12 mouse cellular contexts compared by ENCODE assay signal in the genomic region with DNA sequence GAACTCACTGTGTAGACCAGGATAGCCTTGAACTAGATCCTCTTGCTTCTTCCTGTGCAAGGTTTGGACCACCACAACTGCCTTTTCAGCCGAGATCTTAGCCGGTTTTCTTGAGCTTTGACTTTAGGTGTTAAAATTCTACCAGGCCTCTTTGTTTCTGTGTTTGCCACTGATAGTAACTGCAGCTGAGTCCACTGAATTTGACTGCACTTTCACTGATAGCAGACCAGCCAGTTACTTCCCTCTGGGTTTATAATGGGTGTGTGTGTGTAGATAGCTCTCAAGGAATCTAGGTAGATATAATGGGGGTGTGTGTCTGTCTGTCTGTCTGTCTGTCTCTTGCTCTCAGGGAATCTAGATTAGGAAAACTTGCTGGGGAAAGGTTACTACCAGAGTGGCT. TPM values are rescaled to one million over a fixed set of nuclear protein-coding genes. Genes with fewer than 3 reads are reported as not detected.
A peak's percentile ranks its signal among the peaks of the same experiment; 100 is the strongest.
DNase-seq lines count a peak whose midpoint lies in the region; ATAC-seq and TF ChIP-seq lines count a peak whose summit lies in the region.
"Had no signal": no experiment of that assay in that cellular context is flagged by ENCODE, and none has a peak within 500 bp of the region (broad histone marks: within the 10 kb centered on the region; RNA-seq: fewer than 3 reads in every experiment).

No protein-coding gene starts in this region.

- 0 out of 2 replicates have a peak overlapping the region, but pooled peaks have one; percentile 24 for H3K27ac ChIP-seq in heart, embryonic 16.5 days (ENCODE audit: low read length)
- no peak overlapping the region for H3K27ac ChIP-seq in ES-E14 (ENCODE audit: insufficient read depth, low read depth, low read length, poor library complexity, severe bottlenecking)
- peak overlapping the region; percentile 41 for H3K27ac ChIP-seq in embryonic facial prominence, embryonic 10.5 days (replicated peaks)
- peak overlapping the region; percentile 98 for H3K27ac ChIP-seq in liver, embryonic 13.5 days
- H3K27ac ChIP-seq: midbrain, embryonic 12.5 days had no signal

- in situ Hi-C loops in ES-E14 (cut with MboI; ENCODE audit: low sequenced_read_pairs in 2 of 2, unreplicated experiment in 2 of 2), result no loop called here

- no peak for ATAC-seq in heart, embryonic 16.5 days (replicated peaks; ENCODE audit: extremely low read depth, insufficient read depth, low FRiP score)
- peak; percentile 72 for ATAC-seq in liver, embryonic 13.5 days (ENCODE audit: low read depth)
- ATAC-seq: CD4-positive, CD25-positive, alpha-beta regulatory T cell, adult 4 months had no signal

- H3K4me2 ChIP-seq in heart, embryonic 16.5 days (ENCODE audit: low read depth, low read length), result no peak overlapping the region
- H3K4me2 ChIP-seq in liver, embryonic 13.5 days, result peak overlapping the region; percentile 69
- H3K4me2 ChIP-seq: limb, embryonic 12.5 days; midbrain, embryonic 12.5 days had no signal

- H3K4me1 ChIP-seq in heart, embryonic 16.5 days (ENCODE audit: control insufficient read depth, insufficient read depth, low read length), result peaks cover 43% of the 10 kb centered on the region
- peaks cover 6 to 42% of the 10 kb centered on the region in 2 experiments; a peak in 3 of 4 replicates for H3K4me1 ChIP-seq in ES-E14 (ENCODE audit: control insufficient read depth in 2 of 2, insufficient read depth in 2 of 2, low read length in 2 of 2, poor library complexity in 1 of 2)
- peaks cover 69% of the 10 kb centered on the region for H3K4me1 ChIP-seq in embryonic facial prominence, embryonic 10.5 days
- peaks cover 78% of the 10 kb centered on the region for H3K4me1 ChIP-seq in liver, embryonic 13.5 days (replicated peaks)

- H3K9me3 ChIP-seq in heart, embryonic 16.5 days (replicated peaks; ENCODE audit: control insufficient read depth, low read length), result no peaks in the 10 kb centered on the region
- no peaks in the 10 kb centered on the region for H3K9me3 ChIP-seq in ES-E14 (ENCODE audit: control insufficient read depth, insufficient read depth, low read depth, low read length)
- H3K9me3 ChIP-seq in embryonic facial prominence, embryonic 10.5 days, result no peaks in the 10 kb centered on the region
- H3K9me3 ChIP-seq in liver, embryonic 13.5 days (replicated peaks), result no peaks in the 10 kb centered on the region
- H3K9me3 ChIP-seq: limb, embryonic 12.5 days; midbrain, embryonic 12.5 days had no signal

- H3K36me3 ChIP-seq in heart, embryonic 16.5 days (ENCODE audit: control insufficient read depth, insufficient read depth), result peaks cover 13% of the 10 kb centered on the region
- peaks cover 12% of the 10 kb centered on the region; the same call in 1 of the 2 replicates for H3K36me3 ChIP-seq in ES-E14 (ENCODE audit: control insufficient read depth, insufficient read depth, low read length, poor library complexity, severe bottlenecking)
- H3K36me3 ChIP-seq in embryonic facial prominence, embryonic 10.5 days (replicated peaks), result peaks cover 56% of the 10 kb centered on the region
- H3K36me3 ChIP-seq in liver, embryonic 13.5 days, result peaks cover 31% of the 10 kb centered on the region

- no peaks in the 10 kb centered on the region for H3K27me3 ChIP-seq in heart, embryonic 16.5 days (ENCODE audit: control insufficient read depth, insufficient read depth, low read length)
- no peaks in the 10 kb centered on the region for H3K27me3 ChIP-seq in embryonic facial prominence, embryonic 10.5 days (replicated peaks; ENCODE audit: low read depth, poor library complexity, severe bottlenecking)
- no peaks in the 10 kb centered on the region for H3K27me3 ChIP-seq in liver, embryonic 13.5 days
- H3K27me3 ChIP-seq: limb, embryonic 12.5 days; midbrain, embryonic 12.5 days had no signal

- H3K9ac ChIP-seq in heart, embryonic 16.5 days (ENCODE audit: low read length), result no peak overlapping the region
- H3K9ac ChIP-seq in ES-E14 (ENCODE audit: insufficient read depth, low read depth, low read length, poor library complexity, severe bottlenecking), result peak overlapping the region; percentile 49; the same call in 1 of the 2 replicates
- peak overlapping the region; percentile 69 for H3K9ac ChIP-seq in liver, embryonic 13.5 days
- H3K9ac ChIP-seq: limb, embryonic 12.5 days; midbrain, embryonic 12.5 days had no signal

- no peak overlapping the region for H3K4me3 ChIP-seq in heart, embryonic 16.5 days (ENCODE audit: low read length)
- no peak overlapping the region for H3K4me3 ChIP-seq in ES-E14 (ENCODE audit: insufficient read depth in 1 of 2, low read depth in 1 of 2, low read length in 2 of 2, poor library complexity in 1 of 2, severe bottlenecking in 1 of 2)
- H3K4me3 ChIP-seq in embryonic facial prominence, embryonic 10.5 days, result no peak overlapping the region
- peak overlapping the region; percentile 39; the same call in 1 of the 2 replicates for H3K4me3 ChIP-seq in liver, embryonic 13.5 days (replicated peaks)
- H3K4me3 ChIP-seq: limb, embryonic 12.5 days; midbrain, embryonic 12.5 days had no signal

- 53% methylated on average over 2 of the region's 2 CpGs for WGBS in heart, embryonic 16.5 days
- 77% methylated on average over 2 of the region's 2 CpGs for WGBS in embryonic facial prominence, embryonic 10.5 days
- 13% methylated on average over 2 of the region's 2 CpGs for WGBS in liver, embryonic 13.5 days (ENCODE audit: insufficient replicate concordance)

- intact Hi-C loops in heart, postnatal 25 days (cut with DNase I), result no loop called here

- no peak for DNase-seq in heart, postnatal 25 days (ENCODE audit: low spot score)
- no peak for DNase-seq in ES-E14 (ENCODE audit: low read depth, low spot score)
- DNase-seq in embryonic facial prominence, embryonic 10.5 days (ENCODE audit: low spot score), result no peak
- peak; percentile 65 for DNase-seq in liver, embryonic 13.5 days
- no peak for DNase-seq in testis, postnatal 14 days (ENCODE audit: low spot score)
- DNase-seq in cerebellum, adult 11 months, result no peak
- no peak for DNase-seq in thymus, postnatal 14 days
- DNase-seq: right cerebral cortex, postnatal 14 days had no signal

TF ChIP-seq in ES-E14, 5 proteins besides CTCF, POLR2A, EP300 and RAD21:
- no peak for TF ChIP-seq MAFK (IDR thresholded peaks at IDR 0.05; ENCODE audit: insufficient read depth, low read depth, low read length)
- TF ChIP-seq ZC3H11A (IDR thresholded peaks at IDR 0.05; ENCODE audit: borderline replicate concordance, low read depth, low read length), result no peak
- no peak for TF ChIP-seq HCFC1 (IDR thresholded peaks at IDR 0.05; ENCODE audit: borderline replicate concordance, insufficient read depth, low read length)
TF ChIP-seq in ES-E14: peak in this region for 0.

RNA-seq across cellular contexts. Expression of gene Cdc6, which starts 3.0 kb away (rescaled TPM):
- polyA plus RNA-seq in heart, embryonic 16.5 days (2015; fragmentation: Nextera tagmentation; extraction: Ambion mirVana), result 18.6 and 23.0 TPM in 2 replicates
- total RNA-seq in heart, postnatal 25 days (2021), result under 1 TPM; 0.28 to 0.52 TPM
- total RNA-seq in ES-E14 (2012; rRNA removed), result 32.7 and 51.3 TPM in 2 replicates
- 65.1 and 69.1 TPM in 2 replicates for polyA plus RNA-seq in embryonic facial prominence, embryonic 10.5 days (2016; fragmentation: Nextera tagmentation; extraction: Ambion mirVana)
- polyA plus RNA-seq in liver, embryonic 13.5 days (2015; fragmentation: Nextera tagmentation; extraction: Ambion mirVana), result 69.1 and 79.8 TPM in 2 replicates

RNA-seq across cellular contexts. Expression of gene Rara, which starts 23.0 kb away (rescaled TPM):
- 28.2 and 28.6 TPM in 2 replicates for polyA plus RNA-seq in heart, embryonic 16.5 days (2015; fragmentation: Nextera tagmentation; extraction: Ambion mirVana)
- total RNA-seq in heart, postnatal 25 days (2021), result 10 to 100 TPM; 11.8 TPM
- 25.8 and 30.1 TPM in 2 replicates for total RNA-seq in ES-E14 (2012; rRNA removed)
- polyA plus RNA-seq in embryonic facial prominence, embryonic 10.5 days (2016; fragmentation: Nextera tagmentation; extraction: Ambion mirVana), result 34.0 and 35.6 TPM in 2 replicates
- 3.4 and 3.8 TPM in 2 replicates for polyA plus RNA-seq in liver, embryonic 13.5 days (2015; fragmentation: Nextera tagmentation; extraction: Ambion mirVana)

RNA-seq across cellular contexts. Expression of gene Wipf2, which starts 41.1 kb away (rescaled TPM):
- polyA plus RNA-seq in heart, embryonic 16.5 days (2015; fragmentation: Nextera tagmentation; extraction: Ambion mirVana), result 3.1 and 3.4 TPM in 2 replicates
- total RNA-seq in heart, postnatal 25 days (2021), result 10 to 100 TPM in 1 of 2 experiments, 1 to 10 TPM in 1; 7.8 to 11.2 TPM
- total RNA-seq in ES-E14 (2012; rRNA removed), result 4.7 and 5.8 TPM in 2 replicates
- polyA plus RNA-seq in embryonic facial prominence, embryonic 10.5 days (2016; fragmentation: Nextera tagmentation; extraction: Ambion mirVana), result 5.0 and 5.4 TPM in 2 replicates
- polyA plus RNA-seq in liver, embryonic 13.5 days (2015; fragmentation: Nextera tagmentation; extraction: Ambion mirVana), result 1.3 TPM in 2 replicates
